Mouse (Mus musculus): ENCODE results near the gene Tbc1d16. TPM values are rescaled to one million over a fixed set of nuclear protein-coding genes. Genes with fewer than 3 reads are reported as not detected.
"Not testable (repeated sequence)": the region's sequence is repeated elsewhere in the genome, so short reads cannot be mapped to it uniquely, and the experiment has no call there.

Tbc1d16 gene
- total RNA-seq, 2 experiments from 2014 or later, result 24.8 to 27.5 TPM

GRCm38 (mm10) chr11:119125929-119126861 is 102.1 kb downstream of the Tbc1d16 start:
- DNase-seq (ENCODE audit: low spot score in 2 of 2), result peak in 1 of 2 experiments; percentile 31

- no peak for DNase-seq (ENCODE audit: low spot score in 2 of 2)
Measured at GRCm38 (mm10) chr11:119124536-119124935, 103.8 kb downstream of the Tbc1d16 start.

GRCm38 (mm10) chr11:119123522-119124319 is 104.6 kb downstream of the Tbc1d16 start:
- no peak for DNase-seq (ENCODE audit: low spot score in 2 of 2)

DNA sequence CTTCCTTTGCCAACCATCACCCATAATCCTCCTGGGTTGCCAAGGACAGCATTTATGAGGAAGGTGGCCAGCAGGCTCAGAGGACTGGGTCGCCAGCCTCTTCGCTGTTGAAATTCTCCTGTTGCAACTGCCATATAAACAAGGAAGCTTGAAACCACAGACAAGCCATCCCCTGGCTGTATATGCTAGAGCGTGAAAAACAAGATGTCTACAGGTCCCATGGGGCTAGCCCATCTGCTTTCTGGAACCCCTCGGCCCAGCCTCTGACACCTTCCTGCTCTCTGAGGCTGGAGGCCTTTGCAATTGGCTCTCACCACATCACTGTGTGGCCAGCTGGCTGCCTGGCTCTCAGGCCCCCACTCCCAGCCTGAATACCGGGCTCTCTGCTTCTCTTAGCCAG is 105.9 kb downstream of the Tbc1d16 start:
- DNase-seq (ENCODE audit: low spot score in 2 of 2), result no peak

DNA sequence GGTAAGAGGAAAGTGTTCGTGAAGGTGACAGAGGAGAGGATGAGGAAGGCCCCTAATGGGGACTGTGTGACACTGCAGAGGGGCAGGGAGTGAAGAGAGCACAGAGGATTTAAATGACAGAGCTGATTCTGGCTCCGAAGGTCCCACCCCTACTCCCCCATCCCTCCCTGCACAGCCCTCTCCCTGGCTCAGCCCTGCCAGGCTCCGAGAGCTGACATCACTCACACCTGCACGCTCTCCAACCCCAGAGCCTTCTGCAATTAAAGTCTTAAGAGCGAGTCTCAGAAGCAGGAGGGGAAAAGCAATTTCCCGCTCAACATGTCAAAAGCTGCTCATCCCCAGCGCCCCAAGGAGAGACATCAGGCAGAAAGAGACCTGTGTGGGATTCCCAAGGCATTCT is 109.4 kb downstream of the Tbc1d16 start:
- DNase-seq (ENCODE audit: low spot score in 2 of 2), result no peak

DNA sequence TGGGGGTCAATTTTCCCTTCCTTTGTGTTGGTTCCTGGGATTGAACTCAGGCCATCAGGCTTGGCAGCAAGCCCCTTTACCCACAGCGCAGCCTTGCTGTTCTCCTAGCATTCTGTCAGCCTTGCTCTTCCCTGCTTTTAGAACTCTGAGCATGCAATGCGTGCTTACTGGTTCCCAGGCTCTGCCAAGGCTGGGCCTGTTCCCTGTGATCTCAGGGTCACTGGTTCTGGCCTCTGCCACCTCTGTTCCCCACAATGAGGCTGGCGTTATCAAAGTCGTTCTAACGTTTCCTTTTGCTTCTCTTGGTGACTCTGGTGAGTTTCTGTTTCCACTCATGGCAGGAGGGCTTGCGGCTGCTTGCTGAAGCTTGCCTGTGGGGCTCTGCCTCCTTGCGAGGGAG is 110.4 kb downstream of the Tbc1d16 start:
- no peak for DNase-seq (ENCODE audit: low spot score in 2 of 2)

- no peak for DNase-seq (ENCODE audit: low spot score in 2 of 2)
Measured at GRCm38 (mm10) chr11:119116992-119117391, 111.3 kb downstream of the Tbc1d16 start.

DNA sequence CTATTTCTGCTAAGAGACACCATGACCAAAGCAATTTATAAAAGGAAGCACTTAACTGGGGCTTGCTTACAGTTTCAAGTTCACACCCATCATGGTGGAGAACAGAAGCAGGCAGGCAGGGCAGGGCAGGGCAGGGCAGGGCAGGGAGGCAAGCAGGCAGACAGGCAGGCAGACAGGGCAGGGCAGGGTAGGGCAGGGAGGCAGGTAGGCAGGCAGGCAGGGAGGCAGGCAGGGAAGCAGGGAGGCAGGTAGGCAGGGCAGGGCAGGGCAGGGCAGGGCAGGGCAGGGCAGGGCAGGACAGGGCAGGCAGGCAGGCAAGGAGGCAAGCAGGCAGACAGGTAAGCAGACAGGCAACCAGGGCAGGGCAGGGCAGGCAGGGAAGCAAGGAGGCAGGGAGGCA is 115.6 kb downstream of the Tbc1d16 start:
- DNase-seq (ENCODE audit: low spot score in 2 of 2), result no peak

DNA sequence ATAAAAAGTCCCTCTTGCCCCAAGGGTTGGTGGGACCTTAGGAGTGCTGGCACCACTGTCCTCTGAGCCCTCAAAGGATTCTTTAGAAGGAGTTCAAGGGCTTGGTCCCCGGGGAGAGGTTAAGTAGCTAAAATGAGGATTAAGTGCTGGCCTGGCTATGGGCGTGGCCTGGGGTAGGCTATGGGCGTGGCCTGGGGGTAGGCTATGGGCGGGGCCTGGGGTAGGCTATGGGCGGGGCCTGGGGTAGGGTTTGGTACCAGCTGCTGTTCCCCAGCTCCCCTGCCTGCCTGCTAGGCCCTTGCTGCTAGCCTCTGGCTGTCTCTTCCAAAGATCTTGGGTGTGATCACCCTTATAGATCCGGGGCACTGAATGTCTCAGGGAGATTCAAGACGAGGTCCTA is 117.0 kb downstream of the Tbc1d16 start:
- no peak for DNase-seq (ENCODE audit: low spot score in 2 of 2)

- no peak for DNase-seq (ENCODE audit: low spot score in 2 of 2)
Measured at GRCm38 (mm10) chr11:119109415-119110071, 118.8 kb downstream of the Tbc1d16 start.

DNA sequence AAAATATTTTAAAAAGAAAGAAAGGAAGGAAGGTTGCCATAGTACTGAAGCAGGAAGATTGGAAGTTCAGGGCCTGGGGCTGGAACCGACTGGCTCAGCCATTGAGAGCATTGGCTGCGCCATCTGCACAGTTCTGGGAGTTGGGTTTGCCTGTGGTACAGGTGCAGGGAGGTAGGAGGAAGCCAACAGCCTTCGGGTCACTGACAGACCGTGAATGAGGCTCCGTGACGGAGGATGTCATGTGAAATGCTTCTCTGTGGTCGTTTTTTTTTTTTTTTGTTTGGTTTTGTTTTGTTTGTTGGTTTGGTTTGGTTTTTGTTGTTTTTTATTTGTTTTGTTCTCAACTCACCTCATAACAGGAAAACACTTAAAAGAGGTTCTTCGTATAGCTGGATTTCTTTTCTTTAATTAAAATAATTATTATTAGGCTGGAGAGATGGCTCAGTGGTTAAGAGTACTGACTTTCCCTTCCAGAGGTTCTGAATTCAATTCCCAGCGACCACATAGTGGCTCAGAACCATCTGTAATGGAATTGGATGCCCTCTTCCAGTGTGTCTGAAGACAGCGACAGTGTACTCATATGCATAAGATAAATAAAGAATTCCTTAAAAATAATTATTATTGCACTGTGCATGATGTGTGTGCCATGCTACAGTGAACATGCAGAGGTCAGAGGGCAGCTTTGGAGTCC is 119.6 kb downstream of the Tbc1d16 start:
- no peak for DNase-seq (ENCODE audit: low spot score in 2 of 2)

GRCm38 (mm10) chr11:119106289-119106688 is 122.0 kb downstream of the Tbc1d16 start:
- DNase-seq (ENCODE audit: low spot score in 2 of 2), result no peak

DNA sequence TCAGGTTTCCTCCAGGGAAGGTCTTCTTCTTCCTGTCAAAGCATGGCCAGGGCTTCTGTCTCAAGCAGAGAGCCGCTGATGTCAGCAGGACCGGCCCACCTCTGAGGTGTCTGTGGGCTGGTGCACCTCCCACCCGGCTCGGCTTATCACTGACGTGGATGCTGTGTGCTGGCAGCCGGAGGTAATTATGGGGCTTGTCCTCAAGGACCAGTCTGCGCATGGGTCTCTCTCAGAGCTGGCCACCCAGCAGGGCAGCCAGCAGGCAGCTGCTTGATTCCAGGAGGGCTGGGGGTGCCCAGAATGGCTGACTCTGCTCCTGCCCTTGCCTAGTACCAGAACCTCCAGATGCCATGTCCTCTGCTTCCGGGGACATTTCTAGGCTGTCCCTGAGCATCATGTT is 122.6 kb downstream of the Tbc1d16 start:
- no peak for DNase-seq (ENCODE audit: low spot score in 2 of 2)

DNA sequence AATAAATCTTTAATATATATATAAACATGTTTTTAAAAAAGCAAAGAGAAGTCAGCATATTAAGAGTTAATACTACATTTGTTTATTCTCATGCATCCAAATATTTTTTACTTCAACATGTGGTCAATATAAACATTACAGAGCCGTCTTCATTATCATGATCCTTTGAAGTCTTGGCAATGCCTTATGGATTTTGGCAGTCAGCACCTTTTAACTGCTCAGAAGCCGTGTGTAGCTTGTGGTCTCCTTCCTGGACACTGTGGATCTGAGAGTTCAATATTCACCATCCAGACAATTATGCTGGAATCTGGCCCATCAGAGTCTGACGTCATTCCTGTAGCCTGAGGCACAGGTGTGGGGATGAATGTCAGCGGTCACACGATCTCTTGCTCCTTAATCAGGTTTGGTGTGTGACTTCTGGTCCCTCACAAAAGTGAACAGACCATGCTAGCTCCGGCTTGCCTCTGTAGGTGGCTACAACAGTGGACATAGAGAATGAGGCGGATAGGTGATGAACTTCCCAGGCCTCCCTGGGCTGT is 123.2 kb downstream of the Tbc1d16 start:
- no peak for DNase-seq (ENCODE audit: low spot score in 2 of 2)

- no peak for DNase-seq (ENCODE audit: low spot score in 2 of 2)
Measured at GRCm38 (mm10) chr11:119103991-119104390, 124.3 kb downstream of the Tbc1d16 start.

GRCm38 (mm10) chr11:119100355-119100754 is 127.9 kb downstream of the Tbc1d16 start:
- not testable (repeated sequence) for DNase-seq (ENCODE audit: low spot score in 2 of 2)

GRCm38 (mm10) chr11:119098202-119098601 is 130.1 kb downstream of the Tbc1d16 start:
- no peak for DNase-seq (ENCODE audit: low spot score in 2 of 2)

DNA sequence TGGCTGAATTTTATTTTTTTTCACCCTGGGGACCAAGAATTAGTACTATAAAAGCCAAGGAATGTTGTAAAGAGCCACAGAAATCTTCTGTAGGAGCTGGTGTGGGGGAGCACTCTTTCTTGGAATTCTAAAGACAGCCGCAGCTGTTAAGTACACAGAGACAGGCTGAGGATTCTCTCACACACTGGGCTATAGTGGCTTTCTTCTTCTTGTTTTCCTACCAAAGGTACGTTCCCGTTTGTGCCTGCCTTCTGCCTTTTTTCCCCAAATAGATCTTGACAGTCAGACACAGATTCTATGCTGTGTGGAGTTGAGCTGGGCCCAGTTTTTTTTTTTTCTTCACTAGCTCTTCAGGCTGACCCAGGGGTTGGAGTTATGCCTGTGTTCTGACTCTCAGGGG is 132.9 kb downstream of the Tbc1d16 start:
- DNase-seq (ENCODE audit: low spot score in 2 of 2), result no peak

DNA sequence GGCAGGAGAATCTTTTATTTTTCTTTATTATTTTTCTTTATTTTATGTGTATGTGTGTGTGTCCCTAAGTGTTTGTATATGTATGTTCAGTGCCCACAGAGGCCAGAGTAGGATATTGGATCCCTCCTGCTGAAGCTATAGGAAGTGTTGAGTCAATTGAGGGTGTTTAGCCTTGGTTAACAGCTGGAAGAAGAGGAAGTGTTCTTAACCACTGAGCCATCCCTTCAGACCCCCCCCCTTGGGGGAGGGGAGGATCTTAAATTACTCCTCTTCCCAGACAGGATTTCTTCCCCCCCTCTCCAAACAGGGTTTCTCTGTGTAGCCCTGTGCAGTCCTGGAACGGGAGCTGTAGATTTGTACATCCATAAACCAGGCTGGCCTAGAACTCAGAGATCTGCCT is 135.0 kb downstream of the Tbc1d16 start:
- DNase-seq (ENCODE audit: low spot score in 2 of 2), result no peak
